Mouse (Mus musculus) NIH3T3 (cell line): ENCODE measurements around the gene Olfr846.

Experiments
- DNase-seq: peaks from one replicate; pipeline ENCODE4 v3.0.0-alpha.2; 2012; ENCODE audit warnings: low read depth

Gene Olfr846

GRCm38 (mm10) chr9:19363905-19364304 is at the start of gene Olfr846:
Gene Olfr846 (minus strand): TSS chr9:19364005.
- no peak for DNase-seq

GRCm38 (mm10) chr9:19378569-19378968 is 14.8 kb upstream of the Olfr846 start, which contains the start of gene Olfr847:
Gene Olfr847 (minus strand): TSS chr9:19378669.
- DNase-seq = no peak

- no peak for DNase-seq
Measured at GRCm38 (mm10) chr9:19336157-19336556, 27.6 kb downstream of the Olfr846 start, which contains the start of gene Olfr845. Gene Olfr845 (plus strand): TSS chr9:19336457.

GRCm38 (mm10) chr9:19316047-19316446 is 47.8 kb downstream of the Olfr846 start, which contains the start of gene Olfr844:
Gene Olfr844 (plus strand): TSS chr9:19316347.
- no peak for DNase-seq
